Mouse (Mus musculus) cerebellum, adult 11-12 months (tissue): ENCODE measurements around the gene Gas2.

Experiments used
- DNase-seq: peaks from one replicate; pipeline ENCODE4 v3.0.0; 2022

The Gas2 gene

GRCm38 (mm10) chr7:51972252-51972855 is 110.5 kb downstream of the Gas2 start:
- DNase-seq = peak; percentile 17

- DNase-seq = no peak
Measured at GRCm38 (mm10) chr7:51973091-51973490, 111.3 kb downstream of the Gas2 start.

GRCm38 (mm10) chr7:51973526-51973925 is 111.7 kb downstream of the Gas2 start:
- DNase-seq = no peak

- no peak for DNase-seq
Measured at GRCm38 (mm10) chr7:51975181-51975580, 113.4 kb downstream of the Gas2 start.

GRCm38 (mm10) chr7:51979271-51979670 is 117.5 kb downstream of the Gas2 start:
- no peak for DNase-seq

GRCm38 (mm10) chr7:51982303-51982702 is 120.5 kb downstream of the Gas2 start:
- DNase-seq = no peak

- no peak for DNase-seq
Measured at GRCm38 (mm10) chr7:51985763-51986162, 123.9 kb downstream of the Gas2 start.

GRCm38 (mm10) chr7:51986909-51987308 is 125.1 kb downstream of the Gas2 start:
- DNase-seq = no peak

- DNase-seq = no peak
Measured at GRCm38 (mm10) chr7:51991020-51991419, 129.2 kb downstream of the Gas2 start.

GRCm38 (mm10) chr7:52005511-52006295 is 143.9 kb downstream of the Gas2 start, which contains the start of gene Svip:
Svip (minus strand) TSS chr7:52006018.
- DNase-seq = peak; percentile 99

GRCm38 (mm10) chr7:52006296-52006630 is 144.4 kb downstream of the Gas2 start:
- no peak for DNase-seq

- DNase-seq = no peak
Measured at GRCm38 (mm10) chr7:52007138-52007537, 145.3 kb downstream of the Gas2 start.

- no peak for DNase-seq
Measured at GRCm38 (mm10) chr7:52013457-52013856, 151.6 kb downstream of the Gas2 start.

- no peak for DNase-seq
Measured at GRCm38 (mm10) chr7:52015180-52015579, 153.4 kb downstream of the Gas2 start.

- no peak for DNase-seq
Measured at GRCm38 (mm10) chr7:52015628-52016027, 153.8 kb downstream of the Gas2 start, which contains the start of gene 1700015G11Rik. 1700015G11Rik (minus strand) TSS chr7:52015728.

GRCm38 (mm10) chr7:52022039-52022438 is 160.2 kb downstream of the Gas2 start:
- no peak for DNase-seq

- no peak for DNase-seq
Measured at GRCm38 (mm10) chr7:52024050-52024626, 162.3 kb downstream of the Gas2 start.

- DNase-seq = no peak
Measured at GRCm38 (mm10) chr7:52037600-52038582, 176.1 kb downstream of the Gas2 start.
